Mouse (Mus musculus): Measurements from ENCODE around the gene Safb2.

DNA sequence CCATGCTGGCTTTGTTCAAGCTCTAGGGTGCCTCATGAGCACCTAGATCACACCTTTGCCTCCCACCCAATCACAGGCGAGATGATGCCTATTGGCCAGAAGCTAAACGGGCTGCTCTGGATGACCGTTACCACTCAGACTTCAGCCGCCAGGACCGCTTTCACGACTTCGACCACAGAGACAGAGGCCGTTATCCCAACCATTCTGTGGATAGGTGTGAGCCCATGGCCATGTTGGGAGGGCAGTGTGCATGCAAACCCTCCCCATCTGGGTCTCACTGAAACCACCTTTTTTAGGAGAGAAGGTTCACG is 19.6 kb upstream of the Safb2 start:
- TF ChIP-seq CTCF (IDR thresholded peaks at IDR 0.05; ENCODE audit: low read depth) = no peak
- no peak for TF ChIP-seq EP300 (IDR thresholded peaks at IDR 0.05; ENCODE audit: low read depth)

Measured in liver, postnatal 0 days (tissue).